Mouse (Mus musculus): ENCODE results near the gene Klhl2.

The Klhl2 gene

GRCm38 (mm10) chr8:64829921-64830320, 19.9 kb downstream of the Klhl2 start:
- no peak for DNase-seq

GRCm38 (mm10) chr8:64829391-64829790, 20.4 kb downstream of the Klhl2 start:
- no peak for DNase-seq

- no peak for DNase-seq
Measured at GRCm38 (mm10) chr8:64828466-64828865, 21.4 kb downstream of the Klhl2 start.

- DNase-seq = peak in 1 of 2 experiments; percentile 29
Measured at GRCm38 (mm10) chr8:64827356-64827755, 22.5 kb downstream of the Klhl2 start.

GRCm38 (mm10) chr8:64826461-64826860, 23.4 kb downstream of the Klhl2 start:
- DNase-seq = no peak

GRCm38 (mm10) chr8:64823905-64824304, 25.9 kb downstream of the Klhl2 start:
- peak; percentile 31 to 59 for DNase-seq

GRCm38 (mm10) chr8:64820940-64821339, 28.9 kb downstream of the Klhl2 start:
- no peak for DNase-seq

- DNase-seq = no peak
Measured at GRCm38 (mm10) chr8:64811790-64812189, 38.0 kb downstream of the Klhl2 start.

GRCm38 (mm10) chr8:64811083-64811482, 38.7 kb downstream of the Klhl2 start:
- no peak for DNase-seq

- DNase-seq = no peak
Measured at GRCm38 (mm10) chr8:64806558-64806957, 43.3 kb downstream of the Klhl2 start.

GRCm38 (mm10) chr8:64804971-64805370, 44.8 kb downstream of the Klhl2 start:
- no peak for DNase-seq

- DNase-seq = no peak
Measured at GRCm38 (mm10) chr8:64799306-64799705, 50.5 kb downstream of the Klhl2 start.

- no peak for DNase-seq
Measured at GRCm38 (mm10) chr8:64798503-64798902, 51.3 kb downstream of the Klhl2 start.

GRCm38 (mm10) chr8:64797751-64798150, 52.1 kb downstream of the Klhl2 start:
- DNase-seq = no peak

GRCm38 (mm10) chr8:64791250-64791881, 58.5 kb downstream of the Klhl2 start:
- no peak for DNase-seq

- DNase-seq = no peak
Measured at GRCm38 (mm10) chr8:64790418-64790817, 59.4 kb downstream of the Klhl2 start.

GRCm38 (mm10) chr8:64788715-64789114, 61.1 kb downstream of the Klhl2 start:
- peak in 1 of 2 experiments; percentile 19 for DNase-seq

GRCm38 (mm10) chr8:64786801-64787200, 63.0 kb downstream of the Klhl2 start:
- DNase-seq = no peak

GRCm38 (mm10) chr8:64784235-64784634, 65.6 kb downstream of the Klhl2 start:
- no peak for DNase-seq

GRCm38 (mm10) chr8:64781947-64782346, 67.9 kb downstream of the Klhl2 start:
- DNase-seq = no peak

- peak in 1 of 2 experiments; percentile 11 for DNase-seq
Measured at GRCm38 (mm10) chr8:64777925-64778324, 71.9 kb downstream of the Klhl2 start.

- no peak for DNase-seq
Measured at GRCm38 (mm10) chr8:64774136-64774535, 75.7 kb downstream of the Klhl2 start.

- DNase-seq = no peak
Measured at GRCm38 (mm10) chr8:64770814-64771213, 79.0 kb downstream of the Klhl2 start.

- DNase-seq = no peak
Measured at GRCm38 (mm10) chr8:64769586-64769985, 80.2 kb downstream of the Klhl2 start.

- DNase-seq = no peak
Measured at GRCm38 (mm10) chr8:64768645-64769044, 81.2 kb downstream of the Klhl2 start.
